Mouse (Mus musculus) hindbrain, embryonic 14.5 days (tissue): Measurements from ENCODE around the gene Gm42372. TPM values are rescaled to one million over a fixed set of nuclear protein-coding genes. Genes with fewer than 3 reads are reported as not detected.
"Not testable (repeated sequence)": the region's sequence is repeated elsewhere in the genome, so short reads cannot be mapped to it uniquely, and the experiment has no call there.

ENCODE experiments used
- ATAC-seq: fragments of 200-750 bp; cut with Nextera tagmentation; 2 replicates; pipeline ENCODE4 v1.8.0; 2017; ENCODE audit warnings: moderate number of reproducible peaks, mild to moderate bottlenecking, moderate TSS enrichment, moderate library complexity; ENCODE audit not compliant: low FRiP score
- DNase-seq: peaks from one replicate; pipeline ENCODE4 v3.0.0-alpha.2; 2015; ENCODE audit warnings: low spot score
- H3K27ac ChIP-seq: fragments of 300-500 bp; sonication (generic); 2 replicates; pipeline ENCODE4 v1.5.1; 2014; ENCODE audit warnings: mild to moderate bottlenecking, moderate library complexity
- H3K27me3 ChIP-seq: fragments of 300-500 bp; sonication (generic); 2 replicates; pipeline ENCODE4 v1.6.1; 2014; ENCODE audit warnings: mild to moderate bottlenecking, low read length, mixed read lengths; ENCODE audit not compliant: control insufficient read depth, insufficient read depth
- H3K36me3 ChIP-seq: fragments of 300-500 bp; sonication (generic); replicated peaks from 2 replicates; pipeline ENCODE4 v1.6.1; 2014; ENCODE audit not compliant: control insufficient read depth, insufficient read depth
- H3K4me1 ChIP-seq: fragments of 300-500 bp; sonication (generic); replicated peaks from 2 replicates; pipeline ENCODE4 v1.6.1; 2014; ENCODE audit warnings: antibody characterized with exemption, low read length, mixed read lengths; ENCODE audit not compliant: control insufficient read depth, insufficient read depth
- H3K4me2 ChIP-seq: fragments of 300-500 bp; sonication (generic); replicated peaks from 2 replicates; pipeline ENCODE4 v1.6.1; 2014; ENCODE audit warnings: mild to moderate bottlenecking, moderate library complexity
- H3K4me3 ChIP-seq: fragments of 300-500 bp; sonication (generic); replicated peaks from 2 replicates; pipeline ENCODE4 v1.5.1; 2014; ENCODE audit warnings: mild to moderate bottlenecking, low read length
- H3K9ac ChIP-seq: fragments of 300-500 bp; sonication (generic); 2 replicates; pipeline ENCODE4 v1.6.1; 2014
- H3K9me3 ChIP-seq: fragments of 300-500 bp; sonication (generic); 2 replicates; pipeline ENCODE4 v1.6.1; 2016; ENCODE audit warnings: low read length; ENCODE audit not compliant: control insufficient read depth
- WGBS: fragments of 180-500 bp; shearing (Covaris S2); extraction: QIAGEN DNeasy Blood & Tissue Kit; methylation state at CpG from one replicate; pipeline ENCODE4 v1.1.7; 2014; 5-methylcytosine and 5-hydroxymethylcytosine counted together
- polyA plus RNA-seq: library from polyadenylated mRNA; unstranded; fragments of >200 nt; fragmentation: Nextera tagmentation; extraction: Ambion mirVana; gene quantifications from 2 replicates; pipeline ENCODE4 v1.2.1, GENCODE M21; 2014

The Gm42372 gene
- polyA plus RNA-seq, 1 experiment from 2014 or later: 7.6 TPM

DNA sequence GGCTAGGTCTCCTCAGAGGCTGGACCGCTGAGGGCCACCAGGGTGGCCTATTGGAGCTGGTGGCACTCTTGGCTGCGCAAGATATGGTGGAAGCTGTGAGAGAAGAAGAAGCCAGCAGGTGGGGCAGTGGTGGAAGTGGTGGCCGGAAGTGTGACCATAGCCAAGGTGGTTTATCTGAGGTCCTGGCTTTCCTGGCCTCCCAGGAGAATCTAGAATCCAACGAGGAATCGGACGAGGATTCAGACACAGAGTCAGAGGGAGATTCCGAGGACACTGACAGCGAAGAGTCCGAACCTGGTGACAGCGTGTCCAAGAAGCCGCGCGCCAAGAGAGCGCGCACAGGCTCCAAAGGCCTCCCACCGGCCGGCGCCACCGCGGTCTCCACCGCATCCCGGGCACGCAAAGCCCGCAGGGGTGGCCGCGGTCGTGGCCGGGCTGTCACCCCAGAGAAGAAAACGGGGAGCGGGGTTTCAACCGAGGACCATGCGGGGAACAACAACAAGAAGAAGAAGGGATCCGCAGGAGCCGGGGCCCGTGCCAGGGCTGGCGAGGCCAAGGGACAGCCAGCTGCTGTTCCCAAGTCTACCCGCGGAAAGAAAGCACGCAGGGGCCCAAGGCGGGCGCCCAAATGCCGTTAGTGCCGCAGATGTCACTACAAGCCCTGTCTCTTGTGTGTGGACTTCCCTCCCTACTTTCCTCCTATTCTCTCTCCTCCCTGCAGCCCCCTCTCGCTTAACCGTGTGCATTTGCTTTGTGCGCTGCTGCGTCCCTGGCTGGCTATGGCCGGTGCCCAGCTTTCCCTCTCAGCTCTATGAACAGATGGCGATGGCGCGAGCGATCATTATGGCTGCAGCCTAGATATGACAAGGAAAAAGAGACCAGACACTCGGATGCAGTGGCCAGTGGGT is 36.2 kb upstream of the Gm42372 start:
- peak overlapping the region; percentile 96 for H3K4me2 ChIP-seq
- 3% methylated on average over 53 of the region's 53 CpGs for WGBS
- H3K4me1 ChIP-seq: peaks cover 66% of the 10 kb centered on the region
- H3K27me3 ChIP-seq: 0 out of 2 replicates have a peak, but pooled peaks cover 5% of the 10 kb centered on the region
- peak overlapping the region; percentile 98 for H3K9ac ChIP-seq
- no peaks in the 10 kb centered on the region for H3K9me3 ChIP-seq
- ATAC-seq (no peak), DNase-seq (no peak)
- H3K27ac ChIP-seq: peak overlapping the region; percentile 96
- H3K4me3 ChIP-seq: peak overlapping the region; percentile 90
- peaks cover 8% of the 10 kb centered on the region for H3K36me3 ChIP-seq

DNA sequence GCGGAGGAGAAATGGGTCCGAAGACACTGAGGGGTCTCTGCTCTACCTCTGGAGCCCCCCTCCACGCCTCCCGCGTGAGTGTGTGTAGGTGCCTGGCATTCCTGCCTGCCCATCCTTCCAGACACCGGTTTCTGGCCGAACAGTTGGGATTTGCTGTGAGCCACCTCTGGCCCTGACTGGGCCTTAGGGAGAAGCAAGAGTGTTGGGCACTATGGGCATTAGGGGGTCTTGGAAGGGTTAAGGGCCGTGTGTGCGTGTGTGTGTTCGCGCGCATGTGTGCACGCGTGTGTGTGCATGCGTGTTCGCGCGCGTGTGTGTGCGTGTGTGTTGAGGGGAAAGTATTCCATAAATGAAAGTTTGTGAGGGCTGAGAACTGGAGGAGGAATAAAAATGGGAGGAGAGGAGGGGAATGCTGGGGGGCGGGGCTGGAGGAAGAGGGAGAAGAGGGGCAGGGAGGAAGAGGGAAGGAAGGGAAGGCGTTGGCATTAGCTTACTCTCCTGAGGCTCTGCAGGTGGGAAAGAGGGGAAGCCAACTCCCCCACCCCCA is 35.5 kb upstream of the Gm42372 start:
- no peak for ATAC-seq
- peaks cover 64% of the 10 kb centered on the region for H3K4me1 ChIP-seq
- peak overlapping the region; percentile 96 for H3K27ac ChIP-seq
- H3K4me2 ChIP-seq: peak overlapping the region; percentile 96
- WGBS: 12% methylated on average over 22 of the region's 22 CpGs
- peak overlapping the region; percentile 90 for H3K4me3 ChIP-seq
- peaks cover 8% of the 10 kb centered on the region for H3K36me3 ChIP-seq
- DNase-seq: no peak
- peak overlapping the region; percentile 98 for H3K9ac ChIP-seq
- 0 out of 2 replicates have a peak, but pooled peaks cover 5% of the 10 kb centered on the region for H3K27me3 ChIP-seq
- no peaks in the 10 kb centered on the region for H3K9me3 ChIP-seq

DNA sequence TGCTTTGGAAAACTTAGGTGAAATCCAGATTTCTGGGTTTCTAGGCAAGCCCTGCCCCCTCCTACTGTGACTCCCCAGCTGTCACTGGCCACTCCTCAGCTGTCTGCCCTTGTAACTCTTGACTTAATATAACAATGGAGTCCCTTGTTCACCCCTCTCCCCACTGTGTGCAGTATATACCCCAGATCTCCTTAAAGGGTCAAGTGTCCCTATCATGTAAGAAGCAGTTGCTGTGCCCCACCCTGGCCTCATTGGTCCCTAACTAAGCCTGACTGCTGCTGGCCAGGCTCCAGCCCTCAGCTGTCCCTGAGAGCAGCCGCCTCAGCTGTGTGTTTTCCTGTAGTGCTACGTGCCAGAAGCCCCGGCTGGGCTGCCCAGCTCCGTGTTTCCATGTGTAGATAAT is 34.9 kb upstream of the Gm42372 start:
- 0% methylated on average over 4 of the region's 4 CpGs for WGBS
- H3K4me1 ChIP-seq: peaks cover 58% of the 10 kb centered on the region
- peaks cover 8% of the 10 kb centered on the region for H3K36me3 ChIP-seq
- DNase-seq: peak; percentile 57
- H3K27me3 ChIP-seq: 0 out of 2 replicates have a peak, but pooled peaks cover 5% of the 10 kb centered on the region
- H3K4me3 ChIP-seq: peak overlapping the region; percentile 90
- no peaks in the 10 kb centered on the region for H3K9me3 ChIP-seq
- H3K27ac ChIP-seq: peak overlapping the region; percentile 96
- no peak for ATAC-seq
- peak overlapping the region; percentile 98 for H3K9ac ChIP-seq
- H3K4me2 ChIP-seq: peak overlapping the region; percentile 96

GRCm38 (mm10) chr7:16948923-16949458 is 33.9 kb upstream of the Gm42372 start:
- Histone ChIP-seq H3K9me3 (no peaks in the 10 kb centered on the region), H3K27me3 (0 out of 2 replicates have a peak, but pooled peaks cover 5% of the 10 kb centered on the region), H3K36me3 (peaks cover 8% of the 10 kb centered on the region), H3K27ac (peak overlapping the region; percentile 96), H3K4me2 (peak overlapping the region; percentile 96), H3K4me1 (peaks cover 48% of the 10 kb centered on the region), H3K4me3 (peak overlapping the region; percentile 90), H3K9ac (peak overlapping the region; percentile 98)
- no peak for ATAC-seq
- no peak for DNase-seq
- WGBS: 47% methylated on average over 8 of the region's 8 CpGs

GRCm38 (mm10) chr7:16949908-16950841 is 32.7 kb upstream of the Gm42372 start:
- peak overlapping the region; percentile 90 for H3K4me3 ChIP-seq
- H3K27me3 ChIP-seq: 0 out of 2 replicates have a peak, but pooled peaks cover 5% of the 10 kb centered on the region
- 10% methylated on average over 29 of the region's 29 CpGs for WGBS
- H3K4me2 ChIP-seq: peak overlapping the region; percentile 96
- DNase-seq: peak; percentile 88
- H3K9me3 ChIP-seq: no peaks in the 10 kb centered on the region
- peak overlapping the region; percentile 96 for H3K27ac ChIP-seq
- ATAC-seq: peak; percentile 70
- H3K9ac ChIP-seq: peak overlapping the region; percentile 98
- peaks cover 8% of the 10 kb centered on the region for H3K36me3 ChIP-seq
- H3K4me1 ChIP-seq: peaks cover 44% of the 10 kb centered on the region

DNA sequence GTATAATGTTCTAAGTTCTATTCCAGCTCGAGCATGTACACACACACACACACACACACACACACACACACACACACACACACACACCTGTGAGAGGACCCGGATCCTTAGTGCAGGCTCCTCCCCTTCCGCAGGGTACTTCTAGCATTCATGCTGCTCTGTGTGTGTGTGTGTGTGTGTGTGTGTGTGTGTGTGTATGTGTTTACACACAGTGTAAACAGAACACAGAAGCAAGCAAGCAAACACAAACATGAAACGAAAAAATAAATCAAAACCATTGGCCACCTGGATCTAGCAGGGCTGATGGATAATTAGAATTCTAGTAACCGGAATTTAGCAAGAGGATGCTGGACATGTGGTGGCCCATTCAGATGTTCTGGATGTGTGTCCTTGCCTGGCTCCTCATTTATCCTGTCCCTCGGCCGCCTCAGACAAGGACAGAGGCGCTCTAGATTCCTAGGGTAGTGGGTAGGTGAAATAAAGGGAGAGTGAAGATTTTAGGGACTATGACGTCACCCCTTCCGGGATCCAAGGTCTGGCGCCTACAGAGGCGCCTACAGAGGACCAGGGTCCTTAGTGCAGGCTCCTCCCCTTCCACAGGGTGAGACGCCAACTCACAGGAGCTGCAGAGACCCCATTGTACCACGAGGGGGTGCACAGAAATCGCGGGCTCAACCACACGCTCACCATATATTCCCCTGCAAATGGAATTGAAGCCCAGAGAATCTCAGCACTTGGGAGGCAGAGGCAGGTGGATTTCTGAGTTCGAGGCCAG is 31.8 kb upstream of the Gm42372 start:
- Histone ChIP-seq H3K36me3 (peaks cover 8% of the 10 kb centered on the region), H3K27me3 (0 out of 2 replicates have a peak, but pooled peaks cover 3% of the 10 kb centered on the region), H3K4me1 (peaks cover 37% of the 10 kb centered on the region), H3K4me3 (no peak overlapping the region), H3K27ac (peak overlapping the region; percentile 96; the same call in 1 of the 2 replicates), H3K4me2 (no peak overlapping the region), H3K9ac (no peak overlapping the region), H3K9me3 (no peaks in the 10 kb centered on the region)
- ATAC-seq (peak; percentile 39), DNase-seq (peak; percentile 88)
- 33% methylated on average over 18 of the region's 18 CpGs for WGBS

DNA sequence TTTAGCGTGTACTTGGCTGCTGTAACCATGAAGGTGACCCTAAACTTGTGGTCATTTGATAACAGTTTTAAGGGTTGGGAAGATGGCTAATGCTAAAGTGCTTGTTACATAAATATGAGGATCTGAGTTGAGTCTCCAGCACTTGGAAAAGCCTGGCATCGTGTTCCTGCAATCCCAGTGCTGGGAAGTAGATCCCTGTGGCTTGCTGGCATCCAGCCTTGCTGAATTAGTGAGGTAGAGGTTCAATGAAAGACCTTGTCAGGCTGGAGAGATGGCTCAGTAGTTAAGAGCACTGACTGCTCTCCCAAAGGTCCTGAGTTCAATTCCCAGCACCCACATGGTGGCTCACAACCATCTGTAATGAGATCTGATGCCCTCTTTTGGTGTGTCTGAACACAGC is 29.1 kb upstream of the Gm42372 start:
- ATAC-seq, DNase-seq, H3K9me3 ChIP-seq, H3K4me3 ChIP-seq, H3K27ac ChIP-seq, H3K9ac ChIP-seq, H3K36me3 ChIP-seq, H3K27me3 ChIP-seq, H3K4me2 ChIP-seq: not testable (repeated sequence)
- 71% methylated on average over 2 of the region's 2 CpGs for WGBS
- peaks cover 37% of the 10 kb centered on the region for H3K4me1 ChIP-seq

GRCm38 (mm10) chr7:16955712-16956111 is 27.2 kb upstream of the Gm42372 start:
- Histone ChIP-seq H3K4me3 (no peak overlapping the region), H3K4me2 (no peak overlapping the region), H3K27ac (0 out of 2 replicates have a peak overlapping the region, but pooled peaks have one; percentile 87), H3K4me1 (peaks cover 35% of the 10 kb centered on the region), H3K9ac (no peak overlapping the region), H3K9me3 (no peaks in the 10 kb centered on the region), H3K27me3 (no peaks in the 10 kb centered on the region), H3K36me3 (no peaks in the 10 kb centered on the region)
- DNase-seq (no peak), ATAC-seq (no peak)
- WGBS: 88% methylated on average over 4 of the region's 4 CpGs
